Mouse (Mus musculus): ENCODE measurements around the gene Suclg2.

GRCm38 (mm10) chr6:95546189-95546832 lies 172.3 kb downstream of the Suclg2 start:
- TF ChIP-seq CTCF (IDR thresholded peaks at IDR 0.05; ENCODE audit: borderline replicate concordance, extremely low read depth, insufficient read depth, insufficient read length), result no peak
- TF ChIP-seq POLR2A (IDR thresholded peaks at IDR 0.05; ENCODE audit: borderline replicate concordance, extremely low read depth, insufficient read depth, insufficient read length, poor library complexity, severe bottlenecking), result no peak
